Mouse (Mus musculus) NIH3T3 (cell line): ENCODE results near the gene Sirpa.

Source experiments
- DNase-seq: peaks from one replicate; pipeline ENCODE4 v3.0.0-alpha.2; 2012; ENCODE audit warnings: low read depth

Sirpa gene

DNA sequence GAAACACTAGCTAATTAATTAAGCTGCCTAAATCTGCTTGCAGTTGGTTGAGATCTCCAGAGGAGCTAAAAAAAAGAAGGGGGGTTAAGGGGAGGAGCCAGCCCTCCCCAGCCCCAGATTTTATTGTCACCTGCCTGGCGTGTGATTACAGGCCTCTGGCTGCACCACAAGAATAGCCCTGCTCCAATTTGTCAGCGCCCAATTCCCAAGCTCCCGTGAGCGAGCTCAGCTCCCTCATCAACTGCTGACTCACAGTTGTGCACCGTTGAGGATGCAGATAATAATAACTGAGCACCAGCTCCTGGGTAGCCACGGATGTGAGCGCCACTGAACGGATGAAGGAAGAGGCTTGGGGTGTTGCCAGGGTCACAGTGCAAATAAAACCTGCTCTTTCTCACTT lies 13.6 kb downstream of the Sirpa start:
- DNase-seq: no peak

DNA sequence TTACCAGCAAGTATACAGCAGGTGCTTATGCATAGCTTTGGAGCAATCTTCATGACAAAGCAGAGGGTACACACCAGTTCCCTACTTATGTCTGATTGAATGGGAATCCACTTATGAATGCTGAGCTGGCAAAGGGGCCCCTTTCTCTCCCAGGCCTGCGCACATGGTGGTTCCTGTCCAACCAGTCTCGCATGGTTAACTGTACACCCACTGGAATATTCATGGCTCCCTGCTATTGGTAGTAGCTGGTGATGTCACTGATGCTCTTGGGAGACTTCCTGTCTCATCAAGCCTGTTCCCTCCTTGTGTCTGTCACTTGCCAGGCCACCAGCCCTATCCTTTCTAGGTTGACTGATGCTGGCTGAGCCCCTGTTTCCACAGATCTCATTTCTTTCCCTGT lies 14.3 kb downstream of the Sirpa start:
- DNase-seq: no peak

DNA sequence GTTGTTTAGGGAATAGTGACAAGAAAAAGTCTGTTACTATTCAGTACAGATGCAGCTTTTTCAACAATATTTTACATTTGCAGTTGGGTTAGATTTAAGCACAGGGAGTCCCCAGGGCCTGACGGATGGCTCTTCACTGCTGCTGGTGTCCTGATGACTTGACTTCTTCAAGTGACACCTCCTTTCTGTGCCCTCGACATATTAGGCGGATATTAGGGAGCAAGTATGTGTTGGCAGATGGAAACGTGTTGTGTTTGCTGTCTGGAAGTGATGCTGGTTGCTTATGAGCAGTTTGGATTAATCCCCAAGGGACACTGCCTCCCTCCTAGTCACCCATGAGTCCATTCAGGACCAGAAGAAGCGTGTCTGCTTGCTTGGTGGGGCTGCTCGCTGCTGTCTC lies 21.3 kb downstream of the Sirpa start:
- DNase-seq: no peak

DNA sequence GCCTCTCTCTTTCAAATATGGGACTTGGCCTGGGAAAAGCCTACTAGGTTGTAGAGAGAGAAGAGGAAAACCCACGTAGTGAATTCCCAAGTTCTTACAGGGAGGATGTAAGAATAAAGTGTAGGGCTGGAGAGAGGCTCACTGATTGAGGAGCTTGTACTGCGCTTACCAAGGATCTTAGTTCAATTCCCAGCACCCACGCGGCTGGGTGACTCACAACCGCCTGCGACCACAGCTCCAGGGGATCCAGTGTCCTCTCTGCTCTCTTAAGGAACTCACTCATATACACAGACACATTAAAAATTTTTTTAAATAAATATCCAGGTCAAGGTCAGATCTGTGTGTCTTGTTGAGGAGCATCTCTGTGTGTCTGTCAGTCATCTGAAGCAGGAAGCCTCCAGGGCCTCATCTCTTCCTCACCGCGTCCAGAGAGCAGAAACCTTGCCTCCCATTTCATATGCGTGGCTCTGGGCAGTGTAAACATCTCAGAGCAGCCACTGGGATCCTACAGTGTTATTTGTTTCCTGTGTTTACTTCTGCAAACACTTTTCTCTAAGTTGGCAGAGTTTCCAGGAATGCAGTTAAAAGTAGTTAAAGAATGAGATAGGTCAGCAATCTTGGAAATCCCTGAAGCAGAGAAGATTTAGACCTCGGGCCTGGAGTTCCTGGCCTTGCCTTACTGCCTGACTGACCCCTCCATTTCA lies 22.0 kb downstream of the Sirpa start:
- DNase-seq: no peak

DNA sequence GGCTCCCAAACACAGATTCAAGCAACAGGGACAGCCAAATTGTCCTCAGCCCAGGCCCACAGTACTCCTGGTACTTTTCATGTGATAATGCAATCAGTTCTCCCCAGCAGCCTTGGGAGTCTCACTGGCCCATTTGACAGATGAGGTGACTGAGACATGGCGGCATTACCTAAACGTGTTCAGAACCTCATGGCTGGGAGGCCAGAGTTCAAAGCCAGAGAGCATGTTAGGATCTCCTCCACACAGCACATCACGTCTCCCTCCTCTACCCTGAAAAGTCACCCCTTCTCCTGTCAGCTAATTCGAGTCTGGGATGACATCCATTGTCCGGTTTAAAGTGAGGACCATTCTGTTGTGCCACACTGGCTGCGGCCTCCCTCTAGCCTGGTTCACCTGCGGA lies 27.5 kb downstream of the Sirpa start:
- no peak for DNase-seq

DNA sequence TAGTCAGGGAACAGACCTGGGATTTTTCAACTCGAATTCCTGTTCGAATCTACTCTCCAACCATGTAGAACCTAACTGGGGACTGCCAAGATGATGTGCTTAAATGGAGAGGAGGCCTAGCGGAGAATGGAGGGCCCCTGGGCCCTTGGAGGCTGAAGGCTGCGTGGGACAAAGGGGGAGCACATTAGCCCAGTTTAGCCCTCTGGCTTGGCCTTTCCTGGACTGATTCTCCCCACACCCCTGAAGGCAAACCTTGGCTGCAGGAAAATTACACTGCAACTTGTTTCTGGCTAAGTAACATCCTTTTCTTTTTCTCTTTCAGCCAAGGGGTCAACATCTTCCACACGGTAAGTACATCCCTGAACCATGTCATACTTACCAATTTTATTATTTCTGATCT lies 28.2 kb downstream of the Sirpa start:
- no peak for DNase-seq

- no peak for DNase-seq
Measured at GRCm38 (mm10) chr2:129621654-129622490, 29.2 kb downstream of the Sirpa start.

- DNase-seq: no peak
Measured at GRCm38 (mm10) chr2:129622918-129623317, 30.3 kb downstream of the Sirpa start.

DNA sequence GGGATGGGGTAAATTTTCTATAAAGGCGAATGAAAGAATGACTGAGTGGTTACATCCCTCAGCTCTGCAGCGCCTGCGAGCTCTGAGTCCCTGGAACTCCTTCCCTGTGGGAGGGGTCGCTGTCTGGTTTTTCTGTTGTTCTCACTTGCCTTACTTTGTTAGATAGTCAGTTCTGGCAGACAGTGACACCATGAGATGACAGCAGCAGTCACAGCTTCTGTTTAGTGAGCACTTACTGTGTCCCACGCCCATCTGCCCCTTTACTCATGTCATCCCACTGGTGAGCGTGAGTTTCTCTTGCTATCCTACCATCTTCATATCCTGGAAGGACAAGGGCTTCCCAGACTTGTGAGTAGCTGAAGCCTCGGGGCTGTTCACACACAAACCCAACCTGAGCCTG lies 31.1 kb downstream of the Sirpa start:
- no peak for DNase-seq

DNA sequence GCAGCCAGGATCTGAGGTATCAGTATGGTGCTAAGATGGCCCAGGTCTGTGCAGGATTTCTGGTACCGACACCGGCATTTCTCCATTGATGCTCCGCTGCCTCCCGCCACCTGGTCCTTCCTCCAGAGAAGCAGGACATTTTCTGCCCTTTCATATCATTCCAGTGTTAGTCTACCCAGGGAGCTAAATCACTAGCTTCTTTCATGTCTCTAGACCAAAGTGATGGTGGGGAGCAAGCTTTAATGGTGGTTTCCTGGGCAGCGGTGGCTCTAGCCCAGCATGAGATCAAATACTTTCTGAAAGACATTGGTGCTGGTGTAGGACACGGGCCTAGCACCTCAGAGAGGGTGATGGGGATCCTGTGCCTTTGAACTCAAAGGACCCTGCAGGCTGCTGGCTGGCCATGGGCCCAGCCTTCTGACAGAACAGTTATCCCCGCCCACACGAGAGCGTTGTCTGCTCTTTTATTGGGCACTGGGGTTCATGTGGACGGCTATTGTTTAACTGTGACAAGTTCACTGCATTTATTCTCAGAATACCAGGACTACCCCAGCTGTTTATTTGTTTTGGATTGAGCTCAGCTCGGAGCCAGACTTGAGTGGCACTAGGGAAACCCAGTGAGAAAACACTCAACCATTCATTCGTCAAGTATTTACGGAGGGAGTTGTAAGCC lies 31.7 kb downstream of the Sirpa start:
- DNase-seq: peak; percentile 39

DNA sequence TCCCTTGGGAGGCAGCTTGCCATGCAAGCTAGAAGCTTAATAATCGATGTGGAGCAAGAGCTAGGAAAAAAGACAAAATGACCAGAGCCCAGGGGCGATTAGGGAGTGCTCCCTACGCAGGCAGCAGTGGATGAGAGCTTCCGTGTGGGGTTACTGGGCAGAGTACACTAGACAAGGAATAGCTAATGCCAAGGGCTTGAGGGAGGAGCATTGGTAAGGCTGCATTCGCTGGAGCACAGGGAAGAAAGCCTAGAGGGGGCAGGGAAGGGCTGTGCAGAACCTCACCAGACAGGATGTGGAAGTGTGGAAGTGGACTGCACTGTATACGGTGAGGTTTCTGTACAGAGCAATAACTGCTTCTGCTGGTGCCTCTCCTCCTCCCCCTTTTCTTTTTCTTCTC lies 32.3 kb downstream of the Sirpa start:
- no peak for DNase-seq

DNA sequence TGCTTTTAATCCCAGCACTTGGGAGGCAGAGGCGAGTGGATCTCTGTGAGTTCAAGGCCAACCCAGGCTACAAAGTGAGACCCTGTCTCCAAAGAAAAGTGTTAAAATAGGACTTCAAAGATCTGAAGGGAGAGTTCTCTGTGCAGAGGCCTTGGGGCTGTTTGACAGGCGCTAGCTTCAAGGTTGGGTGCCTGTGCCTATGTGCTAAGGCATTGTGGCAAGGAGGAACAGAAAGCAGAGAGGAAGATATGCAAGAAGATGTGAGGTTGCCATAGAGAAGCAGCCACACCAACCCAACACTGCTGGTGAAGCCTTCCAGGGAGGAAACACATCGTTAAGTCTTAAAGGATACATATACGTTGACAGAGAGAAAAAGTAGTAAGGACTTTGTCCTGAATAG lies 33.2 kb downstream of the Sirpa start:
- no peak for DNase-seq

DNA sequence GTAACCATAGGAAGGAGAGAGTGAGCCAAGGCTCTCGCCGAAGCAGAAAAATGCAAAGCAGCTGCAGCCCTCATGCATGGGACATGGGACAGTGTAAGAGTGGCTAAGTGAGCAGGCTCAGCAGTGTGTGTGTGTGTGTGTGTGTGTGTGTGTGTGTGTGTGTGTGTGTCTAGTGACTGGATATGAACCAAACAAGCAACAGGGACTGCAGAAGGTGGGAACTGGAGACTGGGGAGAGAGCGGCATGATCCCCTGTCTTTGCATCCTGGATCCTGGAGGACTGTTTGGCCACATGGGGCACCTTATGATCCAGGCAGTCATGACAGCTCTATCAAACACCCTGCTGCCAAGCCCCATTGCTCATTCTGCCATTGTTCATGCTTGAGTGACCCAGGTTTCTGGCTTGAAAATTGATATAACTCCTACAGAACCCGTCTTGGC lies 34.0 kb downstream of the Sirpa start:
- no peak for DNase-seq

DNA sequence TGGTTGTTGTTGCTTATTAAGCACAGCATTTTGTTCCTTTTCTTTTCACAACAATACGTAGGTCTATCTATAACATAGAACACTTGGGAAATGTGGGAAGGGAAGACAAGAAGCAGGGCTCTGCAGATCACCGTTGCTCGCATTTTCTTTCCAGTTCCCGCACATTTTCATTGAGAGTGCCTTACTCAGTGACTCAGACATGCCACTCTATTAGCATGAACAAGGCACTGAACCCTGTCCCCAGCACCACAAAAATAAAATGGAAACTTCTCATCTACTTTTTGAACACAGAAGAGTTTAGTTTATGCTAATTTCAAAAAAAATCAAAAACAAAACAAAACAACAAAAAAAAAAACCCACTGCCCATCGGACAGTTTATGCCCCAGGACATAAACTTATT lies 34.5 kb downstream of the Sirpa start:
- no peak for DNase-seq

- no peak for DNase-seq
Measured at GRCm38 (mm10) chr2:129627811-129628210, 35.2 kb downstream of the Sirpa start.

DNA sequence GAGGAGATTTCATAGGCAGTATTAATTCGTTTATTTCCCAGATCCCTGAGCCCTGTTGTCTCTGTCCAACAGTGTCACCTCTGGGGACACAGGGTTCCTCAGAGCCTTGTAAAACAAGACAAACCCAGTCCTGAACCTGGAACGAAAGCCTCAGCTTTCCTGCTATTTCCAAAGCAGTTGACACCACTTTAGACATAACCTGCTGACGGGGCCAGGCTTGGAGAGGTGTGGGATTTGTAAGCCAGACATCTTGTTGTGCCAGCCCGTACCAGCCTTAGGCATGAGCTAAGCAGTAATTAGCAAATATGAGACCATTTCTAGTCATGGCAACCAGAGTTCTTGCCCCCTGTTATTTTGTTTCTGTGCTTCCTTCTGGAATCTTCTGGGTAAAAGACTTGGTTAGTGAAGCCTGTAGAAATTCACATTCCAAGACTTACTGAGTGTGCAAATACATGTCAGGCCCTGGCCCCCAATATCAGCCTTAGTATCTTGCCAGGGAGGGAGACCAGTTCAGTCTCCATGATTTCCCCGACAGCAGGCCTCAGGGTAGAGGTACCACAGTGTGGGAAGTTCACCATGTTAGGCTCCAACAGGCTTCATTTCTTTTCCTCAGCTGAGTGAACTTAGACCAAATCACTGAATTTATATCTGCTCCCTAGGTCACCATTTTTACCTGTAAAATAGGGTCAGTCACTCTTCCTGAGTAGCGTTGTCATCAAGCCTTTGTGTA lies 36.0 kb downstream of the Sirpa start:
- no peak for DNase-seq

GRCm38 (mm10) chr2:129629786-129630531 lies 37.3 kb downstream of the Sirpa start:
- DNase-seq: no peak

- DNase-seq: no peak
Measured at GRCm38 (mm10) chr2:129630532-129630886, 37.9 kb downstream of the Sirpa start.

GRCm38 (mm10) chr2:129630978-129631660 lies 38.5 kb downstream of the Sirpa start:
- no peak for DNase-seq

DNA sequence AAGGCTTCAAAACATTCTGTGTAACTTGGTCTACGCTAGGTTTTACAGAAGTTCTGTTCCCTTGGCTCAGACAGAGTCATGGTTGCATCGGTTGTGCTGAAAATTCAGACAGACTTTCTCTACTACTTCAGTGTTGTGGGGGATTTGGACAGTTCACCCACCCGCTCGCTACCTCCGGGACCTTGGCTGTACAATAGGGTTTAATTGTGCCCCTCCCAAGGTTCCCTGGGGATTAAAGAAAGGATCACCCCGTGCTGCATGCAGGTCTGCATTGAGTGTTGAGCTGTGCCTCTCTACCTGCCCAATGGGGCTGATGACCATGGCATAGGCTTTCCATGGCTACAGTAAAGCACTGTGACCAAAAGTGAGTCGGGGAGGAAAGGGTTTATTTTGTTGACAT lies 39.7 kb downstream of the Sirpa start:
- DNase-seq: no peak

DNA sequence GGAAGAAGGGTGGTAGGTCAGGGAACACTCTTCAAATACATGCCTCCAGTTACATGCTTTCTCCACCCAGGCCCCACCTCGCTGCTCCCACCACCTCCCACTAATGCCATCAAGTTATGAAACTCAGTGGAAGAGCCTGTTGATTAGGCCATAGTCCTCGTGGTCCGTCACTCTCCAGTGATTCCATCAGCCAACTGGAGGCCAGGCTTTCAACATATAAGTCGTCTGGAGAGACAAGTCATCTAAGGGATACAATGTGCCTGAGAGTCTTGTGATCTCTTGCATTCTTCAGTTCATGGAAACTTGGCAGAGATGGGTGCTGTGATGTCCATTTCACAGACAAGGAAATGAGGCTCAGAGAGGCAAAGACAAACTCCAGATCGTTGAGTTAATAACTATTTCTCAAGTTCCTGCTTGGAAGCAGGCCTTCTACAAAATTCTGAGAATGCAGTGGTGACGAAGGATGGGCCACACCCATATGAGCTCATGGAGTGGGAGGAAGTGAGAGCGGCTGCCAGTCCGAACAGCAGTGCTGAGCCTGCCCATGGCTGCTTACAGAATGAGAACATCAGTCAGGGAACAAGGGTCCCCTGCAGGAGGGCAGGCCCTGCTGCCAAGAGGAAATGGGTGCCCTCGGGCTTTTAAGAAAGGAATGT lies 40.6 kb downstream of the Sirpa start:
- peak; percentile 92 for DNase-seq
